Mouse (Mus musculus) brain, embryonic 14.5 days (tissue): ENCODE results near the gene Tnfrsf1a. TPM values are rescaled to one million over a fixed set of nuclear protein-coding genes. Genes with fewer than 3 reads are reported as not detected.

Source experiments
- DNase-seq: peaks from one replicate; pipeline ENCODE4 v3.0.0-alpha.2; 2011; ENCODE audit warnings: low read depth
- CTCF ChIP-seq: fragments of 200-500 bp; IDR thresholded peaks from 2 replicates; pipeline ENCODE4 v1.5.1; 2012; ENCODE audit warnings: inconsistent platforms, mild to moderate bottlenecking, moderate library complexity, borderline replicate concordance; ENCODE audit not compliant: insufficient read depth, insufficient read length; ENCODE audit errors: extremely low read depth
- POLR2A ChIP-seq: fragments of 200-500 bp; IDR thresholded peaks from 2 replicates; pipeline ENCODE4 v1.6.1; 2012; ENCODE audit warnings: mild to moderate bottlenecking, inconsistent platforms, borderline replicate concordance; ENCODE audit not compliant: poor library complexity, insufficient read depth, insufficient read length, severe bottlenecking; ENCODE audit errors: extremely low read depth
- polyA plus RNA-seq: library from polyadenylated mRNA; depleted of rRNA; stranded (reverse); fragments of >200 nt; gene quantifications from 2 replicates; pipeline ENCODE4 v1.2.3, GENCODE M21; 2012

The Tnfrsf1a gene
- polyA plus RNA-seq, 1 experiment = 18.5 TPM

DNA sequence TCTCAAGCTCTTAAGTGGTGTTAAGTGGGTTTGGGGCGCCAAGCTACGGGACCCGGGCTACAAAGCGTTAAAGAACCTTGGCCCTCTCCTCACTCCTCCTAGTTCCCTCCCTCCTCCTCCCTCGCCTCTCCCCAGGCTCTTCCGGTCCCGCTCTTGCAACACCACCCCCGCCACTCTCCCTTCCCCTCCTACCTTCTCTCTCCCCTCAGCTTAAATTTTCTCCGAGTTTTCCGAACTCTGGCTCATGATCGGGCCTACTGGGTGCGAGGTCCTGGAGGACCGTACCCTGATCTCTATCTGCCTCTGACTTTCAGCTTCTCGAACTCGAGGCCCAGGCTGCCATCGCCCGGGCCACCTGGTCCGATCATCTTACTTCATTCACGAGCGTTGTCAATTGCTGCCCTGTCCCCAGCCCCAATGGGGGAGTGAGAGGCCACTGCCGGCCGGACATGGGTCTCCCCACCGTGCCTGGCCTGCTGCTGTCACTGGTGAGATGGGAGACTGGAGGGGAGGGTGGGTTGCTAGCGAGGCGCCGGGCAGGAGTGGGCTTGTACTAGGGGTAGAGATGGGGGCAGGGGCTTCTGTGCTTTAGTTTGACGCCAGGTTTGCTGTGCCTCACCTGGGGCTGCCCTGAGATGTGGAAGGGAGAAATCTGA, 541 bp downstream of the Tnfrsf1a start:
- TF ChIP-seq POLR2A = no peak
- no peak for TF ChIP-seq CTCF
- peak; percentile 78 for DNase-seq

DNA sequence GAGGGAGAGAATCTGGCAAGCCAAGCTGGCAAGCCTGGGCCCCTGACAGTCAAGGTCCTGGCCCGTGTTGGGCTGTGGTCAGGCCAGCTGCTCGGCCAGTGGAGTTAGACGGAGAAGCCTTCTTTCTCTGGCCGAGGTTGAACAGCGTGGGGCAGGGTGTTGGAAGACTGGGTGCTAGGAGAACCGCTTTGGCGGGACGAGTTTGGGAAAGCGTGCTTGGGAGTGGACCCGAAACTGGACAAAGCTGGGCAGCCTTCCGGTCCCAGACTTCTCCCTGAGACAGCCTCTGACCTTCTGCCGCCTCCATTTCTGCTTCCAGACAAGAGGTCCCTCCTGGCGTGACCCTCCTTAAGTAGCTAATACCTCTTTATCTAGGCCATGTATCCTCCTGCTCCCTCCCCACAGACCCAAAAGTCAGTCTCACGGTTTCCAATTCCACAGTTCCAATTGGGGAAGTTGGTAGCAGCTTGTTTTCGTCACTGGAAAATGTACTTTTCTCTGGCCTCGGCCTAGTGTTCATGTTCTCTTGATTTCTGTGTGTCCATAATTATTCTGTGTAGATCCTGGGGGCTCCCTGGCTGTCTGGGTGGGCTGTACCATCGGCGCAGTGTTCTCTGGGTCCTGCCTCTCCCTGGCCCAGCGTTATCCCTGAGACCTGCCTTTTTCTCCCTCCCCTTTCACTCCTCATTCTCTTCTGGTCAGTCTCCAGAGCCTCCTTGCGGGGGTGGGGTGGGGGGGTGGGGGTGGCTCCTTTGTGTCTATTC, 1.3 kb downstream of the Tnfrsf1a start:
- no peak for DNase-seq

DNA sequence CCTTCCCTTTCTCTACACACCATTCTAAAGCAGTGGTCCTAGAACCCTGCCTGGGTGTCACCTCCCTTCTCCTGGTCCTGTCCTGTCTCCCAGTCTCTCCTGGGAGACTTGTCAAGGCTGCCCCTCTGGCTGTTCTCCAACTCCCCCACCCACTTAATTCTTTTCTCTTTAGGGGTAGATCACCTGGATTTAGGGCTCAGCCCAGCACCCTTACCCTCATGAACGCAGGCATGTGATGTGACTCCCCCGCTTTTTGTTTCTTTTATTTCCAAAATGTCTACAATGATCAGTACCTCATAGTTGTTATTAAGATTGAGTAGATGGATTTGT, 1.8 kb downstream of the Tnfrsf1a start:
- DNase-seq = no peak
- TF ChIP-seq CTCF (no peak), POLR2A (no peak)

More for the DNA sequence above, 1.3 kb downstream of the Tnfrsf1a start:
- no peak for TF ChIP-seq CTCF
- no peak for TF ChIP-seq POLR2A

DNA sequence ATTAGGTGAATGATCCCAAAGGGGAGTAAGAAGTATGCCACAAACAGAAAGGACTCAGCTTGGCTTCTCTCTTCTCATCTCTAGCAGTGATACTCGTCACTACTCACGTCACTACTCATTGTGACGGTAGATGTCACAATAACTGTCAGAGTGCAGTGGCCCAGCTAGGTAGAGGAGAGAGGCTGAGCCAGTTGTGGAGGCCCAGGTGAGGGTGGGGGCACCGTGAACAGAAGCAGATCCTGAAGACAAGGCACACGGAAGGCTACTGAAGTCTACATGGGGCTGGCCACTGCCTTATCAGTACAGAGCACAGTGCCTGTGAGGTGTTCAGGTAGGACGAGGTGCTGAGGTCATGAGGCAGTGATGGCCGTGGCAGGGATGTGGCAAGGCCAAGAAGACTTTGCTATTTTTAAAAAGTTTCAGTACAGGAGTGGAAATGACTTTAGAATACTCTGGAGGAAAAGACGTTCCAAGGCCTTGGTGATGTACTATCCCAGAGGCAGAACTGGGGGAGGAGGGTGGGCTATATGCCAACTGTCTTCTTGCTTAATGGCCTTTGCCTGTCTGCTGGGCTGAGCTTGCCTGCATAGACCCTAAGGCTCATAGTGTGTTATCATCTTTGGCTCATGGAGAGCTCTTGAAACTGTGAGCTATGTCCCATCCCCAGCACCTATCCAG, 2.3 kb downstream of the Tnfrsf1a start:
- DNase-seq = no peak
- TF ChIP-seq POLR2A (no peak), CTCF (no peak)

DNA sequence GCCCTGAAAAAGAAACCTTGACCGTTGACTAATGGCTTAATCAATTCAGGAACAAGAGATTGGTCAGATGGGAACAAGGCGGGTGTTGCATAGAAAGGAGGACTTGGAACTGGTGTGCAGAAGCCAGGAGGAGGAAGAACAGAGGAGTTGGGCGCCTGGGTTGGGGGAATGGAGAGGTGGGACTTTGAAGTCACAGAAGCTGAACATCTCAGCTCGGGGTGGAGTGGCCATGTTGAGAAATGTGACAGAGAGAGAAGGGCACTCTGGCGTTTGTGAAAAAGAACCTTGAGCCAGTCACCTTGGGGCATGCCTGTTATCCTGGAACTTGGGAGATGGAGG, 2.9 kb downstream of the Tnfrsf1a start:
- TF ChIP-seq POLR2A = no peak
- TF ChIP-seq CTCF = no peak
- no peak for DNase-seq

DNA sequence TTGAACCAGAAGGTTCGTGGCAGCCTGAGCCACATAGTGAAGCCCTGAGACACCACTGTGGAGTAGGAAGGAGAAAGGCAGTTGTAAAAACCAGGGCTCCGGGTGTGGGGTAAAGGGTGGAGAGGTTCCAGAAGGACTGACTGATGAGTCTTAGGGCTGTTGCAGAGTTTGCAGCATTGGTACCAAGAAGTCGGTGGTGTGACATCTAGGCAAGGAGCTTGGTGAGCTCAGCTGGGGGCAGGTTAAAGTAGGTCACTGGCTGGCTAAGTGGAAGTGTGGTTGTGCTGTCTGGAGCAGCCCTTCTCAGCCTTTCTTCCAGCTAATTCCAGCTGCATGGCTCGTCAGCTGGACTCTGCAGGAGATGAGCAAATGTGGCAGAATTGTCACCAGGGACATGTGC, 3.6 kb downstream of the Tnfrsf1a start:
- DNase-seq = no peak
- TF ChIP-seq CTCF (no peak), POLR2A (no peak)

DNA sequence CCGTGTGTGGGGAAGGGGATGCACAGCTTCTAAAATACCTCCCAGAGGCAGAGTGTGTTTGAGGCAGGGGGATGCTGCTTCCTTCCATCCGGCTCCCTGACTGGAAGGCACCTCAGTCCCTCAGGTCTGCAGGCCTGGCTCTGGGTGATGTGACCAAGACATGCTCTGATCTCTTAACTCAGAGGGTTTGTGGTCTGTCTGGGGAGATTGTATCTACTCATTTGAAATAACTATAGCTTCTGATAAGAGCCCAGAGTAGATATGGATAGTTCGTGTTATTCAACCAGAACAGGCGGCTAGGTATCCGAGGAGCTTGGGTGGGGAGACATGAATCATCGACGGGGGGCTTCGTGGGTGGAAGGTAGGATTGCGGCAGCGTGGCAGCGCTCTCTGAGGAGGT, 4.1 kb downstream of the Tnfrsf1a start:
- DNase-seq = no peak
- no peak for TF ChIP-seq POLR2A
- no peak for TF ChIP-seq CTCF

DNA sequence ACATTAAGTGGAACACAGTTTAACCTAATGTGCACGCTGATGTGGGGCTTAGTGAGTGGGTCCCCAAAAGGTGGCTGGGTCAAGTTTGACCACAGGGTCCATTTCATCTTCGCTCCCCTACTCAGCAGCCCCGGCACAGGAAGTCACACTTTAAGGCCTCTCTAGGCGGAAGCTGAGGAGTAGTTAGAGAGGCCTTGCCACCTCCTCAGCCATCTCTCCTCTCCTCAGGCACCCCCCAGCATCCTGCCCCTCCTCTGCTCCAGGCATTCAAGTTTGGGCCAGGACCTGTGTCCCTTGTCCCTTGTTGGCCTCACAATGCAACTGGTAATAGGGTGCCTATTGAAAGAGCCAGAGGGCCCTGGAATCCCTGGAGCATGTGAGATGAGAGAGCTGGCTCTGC, 4.5 kb downstream of the Tnfrsf1a start:
- no peak for DNase-seq
- TF ChIP-seq CTCF = no peak
- TF ChIP-seq POLR2A = no peak

DNA sequence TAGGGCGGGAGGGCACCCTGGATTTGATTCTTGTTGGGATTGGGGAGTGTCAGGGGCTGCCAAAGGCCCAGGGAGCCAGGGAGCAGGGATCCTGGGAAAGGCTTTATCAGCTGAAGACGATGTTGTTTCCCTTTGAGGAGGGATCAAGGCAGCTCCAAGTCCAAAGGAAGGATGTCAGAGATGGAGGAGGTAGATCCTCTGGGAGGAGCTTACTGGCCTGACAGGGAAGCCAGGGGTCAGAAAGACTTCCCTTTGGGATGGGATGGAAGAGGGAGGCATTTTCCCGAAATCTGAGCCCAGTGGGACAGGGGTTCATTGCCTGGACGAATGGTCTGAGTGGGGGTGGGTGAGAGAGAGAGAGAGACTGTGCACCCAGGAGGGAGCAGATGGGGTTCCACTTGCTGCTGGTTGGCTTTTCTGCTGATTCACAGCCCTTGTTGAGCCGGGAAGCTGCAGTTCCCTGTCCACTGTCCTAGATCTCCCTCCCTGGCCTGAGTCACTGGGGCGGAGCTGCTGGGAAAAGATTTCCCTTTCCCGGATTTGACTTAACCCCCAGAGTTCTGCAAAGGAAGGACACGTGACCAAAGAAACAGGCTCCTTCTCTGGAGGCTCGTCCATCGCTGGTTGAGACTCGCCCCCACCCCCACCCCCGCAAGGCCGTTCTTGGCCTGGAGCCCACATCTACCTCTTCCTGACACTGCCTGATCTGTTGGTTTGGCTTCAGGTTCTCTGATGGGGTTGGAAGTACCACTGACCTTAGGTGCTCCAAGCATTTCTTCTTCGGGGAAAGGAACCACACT, 5.4 kb downstream of the Tnfrsf1a start:
- TF ChIP-seq POLR2A = no peak
- DNase-seq = peak; percentile 29

DNA sequence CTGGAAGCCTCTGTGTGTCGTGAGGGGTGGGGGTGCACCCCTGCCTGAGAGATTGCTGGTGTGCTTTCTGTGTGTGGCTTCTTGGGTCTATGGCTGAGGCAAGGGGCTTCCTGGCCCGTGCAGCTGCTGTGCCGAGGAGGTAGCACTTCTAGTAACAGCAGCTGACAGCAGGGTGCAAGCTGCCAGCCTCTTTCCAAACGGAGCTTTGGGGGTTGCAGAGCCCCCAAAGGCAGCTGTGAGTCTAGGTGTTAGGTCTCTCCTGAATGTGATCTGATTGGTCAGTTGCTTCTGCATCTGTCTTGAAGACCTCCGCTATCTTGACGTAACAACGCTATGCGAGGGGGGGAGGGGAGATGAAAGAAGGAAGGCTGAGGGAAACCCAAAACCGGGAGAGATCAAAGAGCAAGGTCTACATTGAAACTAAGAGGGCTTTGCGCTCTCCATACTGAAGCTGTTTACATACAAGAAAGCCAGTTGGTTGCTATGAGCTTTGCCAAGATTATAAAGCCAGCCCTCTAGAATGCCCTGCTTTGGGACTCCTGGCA, 6.1 kb downstream of the Tnfrsf1a start:
- TF ChIP-seq POLR2A = no peak
- no peak for TF ChIP-seq CTCF
- DNase-seq = no peak

DNA sequence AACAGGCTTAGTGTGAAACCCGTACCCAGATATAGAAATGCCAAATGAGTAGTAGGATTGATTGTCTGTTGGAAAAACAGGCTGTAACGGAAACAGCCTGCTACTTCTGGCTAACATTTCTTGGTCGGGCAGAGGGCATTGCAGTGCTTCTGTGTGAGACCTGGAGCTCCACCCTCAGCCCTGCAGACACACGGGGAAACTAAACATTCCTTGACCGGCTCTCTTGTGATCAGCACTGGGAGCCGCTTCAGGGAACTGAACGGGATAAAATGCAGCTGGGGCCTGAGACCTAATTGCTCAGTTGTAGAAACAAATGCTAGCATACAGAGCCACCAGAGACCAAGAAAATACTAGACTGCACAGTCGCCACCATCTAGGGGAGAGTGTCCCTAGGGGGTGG, 7.1 kb downstream of the Tnfrsf1a start:
- no peak for TF ChIP-seq POLR2A
- TF ChIP-seq CTCF = no peak
- no peak for DNase-seq

DNA sequence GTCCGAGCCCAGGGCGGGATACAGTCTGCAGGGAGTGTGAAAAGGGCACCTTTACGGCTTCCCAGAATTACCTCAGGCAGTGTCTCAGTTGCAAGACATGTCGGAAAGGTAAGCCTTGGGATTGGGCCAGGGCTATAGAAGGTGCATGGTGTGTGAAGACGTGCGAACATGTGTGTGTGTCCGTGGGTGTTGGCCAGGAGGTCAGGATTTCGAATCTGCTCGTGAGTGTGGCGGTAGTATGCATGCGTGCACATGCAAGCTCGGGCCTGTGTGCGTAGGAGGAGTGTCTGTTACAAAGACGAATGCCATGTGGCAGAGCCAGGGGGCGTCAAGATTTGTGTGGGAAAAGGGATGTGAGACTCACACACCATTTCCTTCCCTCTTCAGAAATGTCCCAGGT, 8.2 kb downstream of the Tnfrsf1a start:
- no peak for TF ChIP-seq POLR2A
- no peak for TF ChIP-seq CTCF
- DNase-seq = no peak
